Mouse (Mus musculus): ENCODE measurements around the gene Chka. TPM values are rescaled to one million over a fixed set of nuclear protein-coding genes. Genes with fewer than 3 reads are reported as not detected.

Gene Chka
- polyA plus RNA-seq, 1 experiment from 2014 or later, result 52.9 TPM

- Histone ChIP-seq H3K4me3 (no peak overlapping the region), H3K4me1 (replicated peaks) (peaks cover 28% of the 10 kb centered on the region), H3K9me3 (no peaks in the 10 kb centered on the region), H3K27me3 (no peaks in the 10 kb centered on the region), H3K9ac (no peak overlapping the region), H3K36me3 (no peaks in the 10 kb centered on the region), H3K4me2 (no peak overlapping the region), H3K27ac (no peak overlapping the region)
- 79% methylated on average over 4 of the region's 4 CpGs for WGBS
- no peak for ATAC-seq (ENCODE audit: low FRiP score)
Observed at GRCm38 (mm10) chr19:3927989-3928388, 76.4 kb downstream of the Chka start.

GRCm38 (mm10) chr19:3928779-3929178 is 77.2 kb downstream of the Chka start:
- Histone ChIP-seq H3K27ac (peak overlapping the region; percentile 72), H3K27me3 (no peaks in the 10 kb centered on the region), H3K9me3 (no peaks in the 10 kb centered on the region), H3K4me1 (replicated peaks) (peaks cover 28% of the 10 kb centered on the region), H3K4me3 (no peak overlapping the region), H3K36me3 (no peaks in the 10 kb centered on the region), H3K9ac (no peak overlapping the region), H3K4me2 (no peak overlapping the region)
- ATAC-seq (ENCODE audit: low FRiP score), result no peak
- 71% methylated on average over 4 of the region's 4 CpGs for WGBS

DNA sequence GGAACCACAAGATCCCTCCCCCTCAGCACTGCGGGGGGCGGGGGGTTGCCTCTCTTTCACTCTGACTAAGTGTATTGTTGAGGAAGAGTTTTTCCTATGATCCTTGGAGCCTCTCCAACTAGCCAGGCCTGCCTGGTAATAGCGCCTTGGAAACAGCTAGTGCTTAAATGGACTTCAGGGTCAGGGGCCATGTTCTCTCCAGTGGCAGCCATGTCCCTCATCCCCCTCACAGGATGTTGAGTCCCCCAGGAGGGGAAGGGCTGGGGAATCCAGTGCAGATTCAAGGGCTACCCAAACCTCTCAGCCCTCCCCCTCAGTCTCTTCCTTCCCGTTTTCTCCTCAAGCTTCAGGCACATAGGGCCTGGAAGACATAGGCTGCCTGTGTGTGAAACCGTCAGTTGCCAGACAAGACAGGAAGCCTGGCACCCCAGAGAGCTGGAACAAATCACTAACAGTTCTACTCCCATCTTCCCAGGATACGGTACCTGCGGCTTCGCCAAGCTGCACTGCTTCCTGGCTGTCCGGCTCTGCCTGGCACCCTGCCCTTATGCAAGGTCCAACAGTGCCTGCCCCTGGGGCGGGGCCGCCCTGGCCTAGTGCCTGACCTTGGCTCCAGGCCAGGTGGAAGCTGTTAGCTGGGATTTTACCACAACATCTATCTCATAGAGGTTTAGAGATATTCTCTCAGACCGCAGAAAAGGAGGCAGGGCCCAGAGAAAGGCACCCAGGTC is 77.8 kb downstream of the Chka start, which contains the start of gene Aldh3b1:
Gene Aldh3b1 (minus strand): TSS at position 598 of the 731 bp plus-strand sequence.
- WGBS, result 59% methylated on average over 12 of the region's 12 CpGs

GRCm38 (mm10) chr19:3930262-3931057 is 78.9 kb downstream of the Chka start:
- Histone ChIP-seq H3K4me2 (no peak overlapping the region), H3K27ac (peak overlapping the region; percentile 72), H3K27me3 (peaks cover 10% of the 10 kb centered on the region), H3K36me3 (no peaks in the 10 kb centered on the region), H3K9me3 (no peaks in the 10 kb centered on the region), H3K9ac (peak overlapping the region; percentile 24; the same call in 1 of the 2 replicates), H3K4me3 (no peak overlapping the region), H3K4me1 (replicated peaks) (peaks cover 33% of the 10 kb centered on the region)
- ATAC-seq (ENCODE audit: low FRiP score), result no peak
- 73% methylated on average over 21 of the region's 21 CpGs for WGBS

More for the DNA sequence above, 77.8 kb downstream of the Chka start, which contains the start of gene Aldh3b1:
- Histone ChIP-seq H3K36me3 (no peaks in the 10 kb centered on the region), H3K27ac (peak within 1 kb of the TSS; percentile 72), H3K9ac (peak within 1 kb of the TSS; percentile 24; the same call in 1 of the 2 replicates), H3K4me2 (no peak within 1 kb of the TSS), H3K4me1 (replicated peaks) (peaks cover 28% of the 10 kb centered on the region), H3K4me3 (no peak within 1 kb of the TSS), H3K9me3 (no peaks in the 10 kb centered on the region), H3K27me3 (no peaks in the 10 kb centered on the region)
- ATAC-seq (ENCODE audit: low FRiP score), result peak; percentile 75

DNA sequence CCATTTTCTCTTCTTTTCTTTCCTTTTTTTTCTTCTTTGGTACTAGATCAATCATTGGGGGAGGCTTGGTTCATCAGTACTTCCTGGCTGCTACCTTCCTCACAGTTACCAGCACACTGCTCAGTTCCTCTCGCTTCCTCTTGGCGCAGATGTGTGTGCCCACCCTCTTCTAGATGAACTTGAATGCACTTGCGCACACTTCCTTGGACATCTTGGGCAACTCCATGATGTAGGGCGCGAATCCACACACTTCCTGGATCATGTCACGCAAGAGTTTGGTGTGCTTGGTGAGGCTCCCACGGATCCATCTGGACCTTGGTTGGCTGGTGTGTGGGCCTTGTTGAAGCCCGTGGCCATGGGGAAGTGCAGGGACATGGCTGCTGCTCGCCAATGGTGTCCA is 80.1 kb downstream of the Chka start:
- 88% methylated on average over 9 of the region's 9 CpGs for WGBS
- ATAC-seq (ENCODE audit: low FRiP score), result no peak

GRCm38 (mm10) chr19:3935032-3935895 is 83.7 kb downstream of the Chka start, which contains the start of gene Unc93b1:
Gene Unc93b1 (plus strand): TSS chr19:3935186.
- Histone ChIP-seq H3K9ac (peak within 1 kb of the TSS; percentile 61), H3K4me3 (peak within 1 kb of the TSS; percentile 42), H3K27ac (no peak within 1 kb of the TSS), H3K36me3 (no peaks in the 10 kb centered on the region), H3K27me3 (peaks cover 28% of the 10 kb centered on the region), H3K4me1 (replicated peaks) (peaks cover 26% of the 10 kb centered on the region), H3K9me3 (no peaks in the 10 kb centered on the region), H3K4me2 (peak within 1 kb of the TSS; percentile 70)
- peak; percentile 43 for ATAC-seq (ENCODE audit: low FRiP score)
- WGBS, result 7% methylated on average over 42 of the region's 42 CpGs

More for the DNA sequence above, 80.1 kb downstream of the Chka start:
- no peaks in the 10 kb centered on the region for H3K36me3 ChIP-seq
- no peak overlapping the region for H3K9ac ChIP-seq
- peaks cover 44% of the 10 kb centered on the region for H3K4me1 ChIP-seq (replicated peaks)
- H3K4me2 ChIP-seq, result no peak overlapping the region
- H3K9me3 ChIP-seq, result no peaks in the 10 kb centered on the region
- H3K4me3 ChIP-seq, result no peak overlapping the region
- peaks cover 22% of the 10 kb centered on the region for H3K27me3 ChIP-seq
- no peak overlapping the region for H3K27ac ChIP-seq

DNA sequence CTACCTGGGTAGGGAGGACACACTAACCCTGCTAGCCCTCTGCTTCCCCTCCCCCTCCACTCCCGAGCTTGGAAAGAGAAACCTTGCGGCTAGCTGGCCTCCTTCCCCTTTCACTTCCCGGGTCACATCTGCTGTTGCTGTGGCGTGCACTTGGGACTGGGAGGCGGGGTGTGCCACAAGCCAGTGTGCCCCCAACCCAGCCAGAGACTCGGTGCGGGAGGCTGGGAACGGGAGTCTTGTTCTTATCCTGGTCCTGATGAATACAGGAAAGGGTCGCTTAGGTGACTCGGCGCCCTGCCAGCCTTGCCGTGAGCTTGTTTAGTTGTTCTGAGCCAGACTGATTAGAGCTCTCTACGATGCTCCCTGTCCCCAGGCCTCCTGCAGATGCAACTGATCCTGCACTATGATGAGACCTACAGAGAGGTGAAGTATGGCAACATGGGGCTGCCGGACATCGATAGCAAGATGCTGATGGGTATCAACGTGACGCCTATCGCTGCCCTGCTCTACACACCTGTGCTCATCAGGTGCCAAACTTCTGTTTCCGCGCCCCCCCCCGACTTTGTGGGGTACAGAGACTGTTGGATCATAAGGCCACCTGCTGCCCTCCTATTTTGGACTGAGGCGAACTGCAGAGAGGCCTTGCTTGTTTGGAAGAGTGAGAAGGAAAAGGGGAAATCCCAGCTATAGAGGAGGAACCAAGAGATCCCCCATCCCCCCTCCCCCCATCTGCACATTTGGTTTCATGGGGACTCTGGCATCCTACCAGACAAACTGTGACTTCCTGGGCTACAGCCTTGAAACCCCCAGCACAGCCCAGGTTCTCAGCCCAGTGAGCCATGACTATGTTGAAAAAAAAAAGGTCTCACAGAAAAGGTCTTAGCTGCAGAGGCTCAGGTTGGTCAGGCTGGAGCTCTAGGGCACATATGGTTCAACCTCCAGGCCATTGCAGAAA is 84.6 kb downstream of the Chka start:
- H3K36me3 ChIP-seq, result no peaks in the 10 kb centered on the region
- peak; percentile 32; the same call in 1 of the 2 replicates for ATAC-seq (ENCODE audit: low FRiP score)
- 8% methylated on average over 22 of the region's 22 CpGs for WGBS
- H3K27ac ChIP-seq, result no peak overlapping the region
- peaks cover 18% of the 10 kb centered on the region for H3K4me1 ChIP-seq (replicated peaks)
- peak overlapping the region; percentile 61 for H3K9ac ChIP-seq
- peak overlapping the region; percentile 70 for H3K4me2 ChIP-seq
- no peaks in the 10 kb centered on the region for H3K9me3 ChIP-seq
- peaks cover 28% of the 10 kb centered on the region for H3K27me3 ChIP-seq
- peak overlapping the region; percentile 42 for H3K4me3 ChIP-seq

GRCm38 (mm10) chr19:3942315-3942714 is 90.7 kb downstream of the Chka start:
- H3K4me2 ChIP-seq, result no peak overlapping the region
- H3K4me1 ChIP-seq (replicated peaks), result no peaks in the 10 kb centered on the region
- H3K9me3 ChIP-seq, result no peaks in the 10 kb centered on the region
- no peaks in the 10 kb centered on the region for H3K36me3 ChIP-seq
- no peak overlapping the region for H3K9ac ChIP-seq
- WGBS, result 79% methylated on average over 7 of the region's 7 CpGs
- no peak overlapping the region for H3K4me3 ChIP-seq
- H3K27me3 ChIP-seq, result peaks cover 19% of the 10 kb centered on the region
- no peak for ATAC-seq (ENCODE audit: low FRiP score)
- H3K27ac ChIP-seq, result no peak overlapping the region

DNA sequence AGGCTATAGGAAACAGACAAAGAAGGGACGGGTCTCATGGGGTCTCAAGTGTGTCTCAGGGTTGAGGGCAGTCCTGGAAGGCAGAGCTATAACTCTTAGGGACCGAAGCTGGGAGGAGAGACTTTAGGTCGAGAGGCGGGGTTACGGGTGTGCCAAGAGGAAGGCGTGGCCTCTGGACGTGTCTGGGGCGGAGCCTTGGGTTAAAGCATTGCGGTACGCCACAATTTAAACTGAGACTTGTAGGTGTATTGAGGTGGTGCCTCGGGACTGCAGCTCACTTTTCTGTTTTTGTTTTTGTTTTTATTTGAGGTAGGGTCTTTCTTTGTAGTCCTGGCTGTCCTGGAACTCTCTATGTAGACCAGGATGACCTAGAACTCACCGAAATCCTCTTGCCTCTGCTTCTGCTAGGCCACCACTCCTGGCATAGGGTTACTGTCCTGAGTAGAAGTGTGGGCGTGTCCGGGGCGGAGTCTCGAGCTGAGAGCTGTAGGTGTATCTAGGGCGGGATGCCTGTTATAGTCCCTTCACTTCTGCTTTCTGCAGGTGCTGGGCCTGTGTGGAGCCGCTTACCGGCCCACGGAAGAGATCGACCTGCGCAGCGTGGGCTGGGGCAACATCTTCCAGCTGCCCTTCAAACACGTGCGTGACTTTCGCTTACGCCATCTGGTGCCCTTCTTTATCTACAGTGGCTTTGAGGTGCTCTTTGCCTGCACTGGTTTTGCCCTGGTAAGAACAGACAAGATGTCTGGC is 91.6 kb downstream of the Chka start:
- WGBS, result 22% methylated on average over 27 of the region's 27 CpGs
- Histone ChIP-seq H3K4me2 (no peak overlapping the region), H3K9ac (no peak overlapping the region), H3K9me3 (no peaks in the 10 kb centered on the region), H3K27ac (no peak overlapping the region), H3K27me3 (peaks cover 19% of the 10 kb centered on the region), H3K36me3 (no peaks in the 10 kb centered on the region), H3K4me3 (no peak overlapping the region), H3K4me1 (replicated peaks) (no peaks in the 10 kb centered on the region)
- no peak for ATAC-seq (ENCODE audit: low FRiP score)

Data from hindbrain, embryonic 13.5 days (tissue).